ENCODE assay signal across 26 mouse cellular contexts in genomic region chr14:82228522-82228921, GRCm38 (mm10).
"Had no signal": no experiment of that assay in that cellular context is flagged by ENCODE, and none has a peak within 500 bp of the region (broad histone marks: within the 10 kb centered on the region; RNA-seq: fewer than 3 reads in every experiment).

No protein-coding gene starts in this region.

- H3K36me3 ChIP-seq: heart, embryonic 10.5 days; heart, embryonic 12.5 days; hindbrain, embryonic 10.5 days; hindbrain, embryonic 12.5 days; intestine, embryonic 15.5 days; limb, embryonic 10.5 days; limb, embryonic 12.5 days; liver, embryonic 13.5 days had no signal

- H3K9me3 ChIP-seq: heart, embryonic 10.5 days; heart, embryonic 12.5 days; hindbrain, embryonic 10.5 days; hindbrain, embryonic 12.5 days; intestine, embryonic 15.5 days; limb, embryonic 10.5 days; limb, embryonic 12.5 days; liver, embryonic 13.5 days had no signal

- H3K4me3 ChIP-seq: gastrocnemius, adult 2 months; heart, embryonic 10.5 days; heart, embryonic 12.5 days; hindbrain, embryonic 10.5 days; hindbrain, embryonic 12.5 days; intestine, embryonic 15.5 days; limb, embryonic 10.5 days; limb, embryonic 12.5 days; liver, embryonic 13.5 days had no signal

- H3K27ac ChIP-seq: gastrocnemius, adult 2 months; heart, embryonic 10.5 days; hindbrain, embryonic 10.5 days; hindbrain, embryonic 12.5 days; hindbrain, embryonic 14.5 days; intestine, embryonic 15.5 days; limb, embryonic 10.5 days; limb, embryonic 12.5 days; liver, embryonic 13.5 days had no signal

- ATAC-seq: hindbrain, embryonic 16.5 days; inflammation-experienced regulatory T-cells, adult 6 months; intestine, embryonic 15.5 days; intestine, postnatal 0 days had no signal

- H3K27me3 ChIP-seq: heart, embryonic 12.5 days; hindbrain, embryonic 12.5 days; intestine, embryonic 15.5 days; limb, embryonic 12.5 days; liver, embryonic 13.5 days had no signal

- H3K4me2 ChIP-seq: heart, embryonic 12.5 days; hindbrain, embryonic 12.5 days; hindbrain, embryonic 14.5 days; intestine, embryonic 15.5 days; limb, embryonic 12.5 days; liver, embryonic 11.5 days; liver, embryonic 13.5 days had no signal

- H3K9ac ChIP-seq: heart, embryonic 12.5 days; hindbrain, embryonic 12.5 days; hindbrain, embryonic 14.5 days; intestine, embryonic 15.5 days; limb, embryonic 12.5 days; liver, embryonic 13.5 days had no signal

- H3K4me1 ChIP-seq: heart, embryonic 10.5 days; heart, embryonic 12.5 days; hindbrain, embryonic 10.5 days; hindbrain, embryonic 12.5 days; intestine, embryonic 15.5 days; limb, embryonic 10.5 days; limb, embryonic 12.5 days; liver, embryonic 13.5 days had no signal

- DNase-seq: gastrocnemius, adult 2 months; gastrocnemius, postnatal 10 days; gastrocnemius, postnatal 25 days; heart, adult 18-20 months; heart, postnatal 10 days; heart, postnatal 4 days; kidney, adult 18-20 months; kidney, adult 8-10 months; kidney, postnatal 10 days; kidney, postnatal 25 days; kidney, postnatal 4 days; layer of hippocampus, adult 9-11 months; liver; liver, embryonic 13.5 days had no signal
